Mouse (Mus musculus): Measurements from ENCODE around the gene Krt33a. TPM values are rescaled to one million over a fixed set of nuclear protein-coding genes. Genes with fewer than 3 reads are reported as not detected.

Gene Krt33a
- not detected in 2 replicates for polyA plus RNA-seq (2016; fragmentation: Nextera tagmentation; extraction: Ambion mirVana)

- ATAC-seq (ENCODE audit: low FRiP score, low read depth) = no peak
- H3K27me3 ChIP-seq = no peaks in the 10 kb centered on the region
- H3K9me3 ChIP-seq = no peaks in the 10 kb centered on the region
- H3K9ac ChIP-seq (replicated peaks) = no peak within 1 kb of the TSS
- no peak within 1 kb of the TSS for H3K4me2 ChIP-seq (replicated peaks)
- no peak within 1 kb of the TSS for H3K4me3 ChIP-seq
- WGBS = 90% methylated on average over 4 of the region's 4 CpGs
- H3K4me1 ChIP-seq = no peaks in the 10 kb centered on the region
- H3K36me3 ChIP-seq = no peaks in the 10 kb centered on the region
- no peak within 1 kb of the TSS for H3K27ac ChIP-seq (replicated peaks)
Measured at GRCm38 (mm10) chr11:100016112-100016511, at the start of gene Krt33a. TSS of gene Krt33a (minus strand) at chr11:100016212.

- Histone ChIP-seq H3K4me1 (no peaks in the 10 kb centered on the region), H3K9me3 (no peaks in the 10 kb centered on the region), H3K9ac (replicated peaks) (no peak overlapping the region), H3K4me2 (replicated peaks) (no peak overlapping the region), H3K4me3 (no peak overlapping the region), H3K36me3 (no peaks in the 10 kb centered on the region), H3K27me3 (no peaks in the 10 kb centered on the region), H3K27ac (replicated peaks) (no peak overlapping the region)
- no peak for ATAC-seq (ENCODE audit: low FRiP score, low read depth)
- 69% methylated on average over 8 of the region's 8 CpGs for WGBS
Measured at GRCm38 (mm10) chr11:100058875-100059274, 42.9 kb upstream of the Krt33a start.

GRCm38 (mm10) chr11:100055686-100056655 is 40.0 kb upstream of the Krt33a start:
- ATAC-seq (ENCODE audit: low FRiP score, low read depth) = no peak
- Histone ChIP-seq H3K36me3 (no peaks in the 10 kb centered on the region), H3K27ac (replicated peaks) (no peak overlapping the region), H3K9ac (replicated peaks) (no peak overlapping the region), H3K4me1 (no peaks in the 10 kb centered on the region), H3K4me2 (replicated peaks) (no peak overlapping the region), H3K27me3 (no peaks in the 10 kb centered on the region), H3K4me3 (no peak overlapping the region), H3K9me3 (no peaks in the 10 kb centered on the region)
- WGBS = 77% methylated on average over 9 of the region's 9 CpGs

- no peaks in the 10 kb centered on the region for H3K9me3 ChIP-seq
- no peak within 1 kb of the TSS for H3K4me2 ChIP-seq (replicated peaks)
- no peaks in the 10 kb centered on the region for H3K4me1 ChIP-seq
- 90% methylated on average over 3 of the region's 3 CpGs for WGBS
- no peak within 1 kb of the TSS for H3K9ac ChIP-seq (replicated peaks)
- H3K27me3 ChIP-seq = no peaks in the 10 kb centered on the region
- no peak within 1 kb of the TSS for H3K4me3 ChIP-seq
- H3K36me3 ChIP-seq = no peaks in the 10 kb centered on the region
- no peak for ATAC-seq (ENCODE audit: low FRiP score, low read depth)
- no peak within 1 kb of the TSS for H3K27ac ChIP-seq (replicated peaks)
Measured at GRCm38 (mm10) chr11:100050451-100050850, 34.4 kb upstream of the Krt33a start, which contains the start of gene Krt31. TSS of gene Krt31 (minus strand) at chr11:100050551.

GRCm38 (mm10) chr11:100047193-100047592 is 31.2 kb upstream of the Krt33a start:
- Histone ChIP-seq H3K4me2 (replicated peaks) (no peak overlapping the region), H3K27me3 (no peaks in the 10 kb centered on the region), H3K36me3 (no peaks in the 10 kb centered on the region), H3K4me3 (no peak overlapping the region), H3K9ac (replicated peaks) (no peak overlapping the region), H3K9me3 (no peaks in the 10 kb centered on the region), H3K4me1 (no peaks in the 10 kb centered on the region), H3K27ac (replicated peaks) (no peak overlapping the region)
- WGBS = 93% methylated on average over 2 of the region's 2 CpGs
- ATAC-seq (ENCODE audit: low FRiP score, low read depth) = no peak

GRCm38 (mm10) chr11:100046303-100046866 is 30.4 kb upstream of the Krt33a start:
- 90% methylated on average over 6 of the region's 6 CpGs for WGBS

GRCm38 (mm10) chr11:100041454-100041853 is 25.4 kb upstream of the Krt33a start, which contains the start of gene Krt34:
TSS of gene Krt34 (minus strand) at chr11:100041554.
- H3K27me3 ChIP-seq = no peaks in the 10 kb centered on the region
- H3K36me3 ChIP-seq = no peaks in the 10 kb centered on the region
- no peaks in the 10 kb centered on the region for H3K9me3 ChIP-seq
- WGBS = 88% methylated on average over 6 of the region's 6 CpGs
- no peaks in the 10 kb centered on the region for H3K4me1 ChIP-seq
- ATAC-seq (ENCODE audit: low FRiP score, low read depth) = no peak
- no peak within 1 kb of the TSS for H3K4me2 ChIP-seq (replicated peaks)
- H3K27ac ChIP-seq (replicated peaks) = no peak within 1 kb of the TSS
- H3K9ac ChIP-seq (replicated peaks) = no peak within 1 kb of the TSS
- no peak within 1 kb of the TSS for H3K4me3 ChIP-seq

More at GRCm38 (mm10) chr11:100046303-100046866, 30.4 kb upstream of the Krt33a start:
- H3K9ac ChIP-seq (replicated peaks) = no peak overlapping the region
- no peaks in the 10 kb centered on the region for H3K36me3 ChIP-seq
- H3K4me2 ChIP-seq (replicated peaks) = no peak overlapping the region
- H3K27ac ChIP-seq (replicated peaks) = no peak overlapping the region
- H3K9me3 ChIP-seq = no peaks in the 10 kb centered on the region
- no peaks in the 10 kb centered on the region for H3K27me3 ChIP-seq
- no peak for ATAC-seq (ENCODE audit: low FRiP score, low read depth)
- H3K4me1 ChIP-seq = no peaks in the 10 kb centered on the region
- H3K4me3 ChIP-seq = no peak overlapping the region

GRCm38 (mm10) chr11:100029768-100030167 is 13.8 kb upstream of the Krt33a start, which contains the start of gene Krt33b:
TSS of gene Krt33b (minus strand) at chr11:100029868.
- ATAC-seq (ENCODE audit: low FRiP score, low read depth) = no peak
- WGBS = 87% methylated on average over 6 of the region's 6 CpGs
- Histone ChIP-seq H3K27ac (replicated peaks) (no peak within 1 kb of the TSS), H3K9ac (replicated peaks) (no peak within 1 kb of the TSS), H3K4me3 (no peak within 1 kb of the TSS), H3K27me3 (no peaks in the 10 kb centered on the region), H3K4me1 (no peaks in the 10 kb centered on the region), H3K36me3 (no peaks in the 10 kb centered on the region), H3K4me2 (replicated peaks) (no peak within 1 kb of the TSS), H3K9me3 (no peaks in the 10 kb centered on the region)

GRCm38 (mm10) chr11:100021438-100021837 is 5.4 kb upstream of the Krt33a start:
- Histone ChIP-seq H3K4me3 (no peak overlapping the region), H3K27ac (replicated peaks) (no peak overlapping the region), H3K27me3 (no peaks in the 10 kb centered on the region), H3K4me1 (no peaks in the 10 kb centered on the region), H3K4me2 (replicated peaks) (no peak overlapping the region), H3K36me3 (no peaks in the 10 kb centered on the region), H3K9me3 (no peaks in the 10 kb centered on the region), H3K9ac (replicated peaks) (no peak overlapping the region)
- no peak for ATAC-seq (ENCODE audit: low FRiP score, low read depth)
- WGBS = 82% methylated on average over 5 of the region's 5 CpGs

GRCm38 (mm10) chr11:100019466-100019865 is 3.5 kb upstream of the Krt33a start:
- no peaks in the 10 kb centered on the region for H3K9me3 ChIP-seq
- no peaks in the 10 kb centered on the region for H3K36me3 ChIP-seq
- no peak overlapping the region for H3K4me3 ChIP-seq
- no peak overlapping the region for H3K4me2 ChIP-seq (replicated peaks)
- H3K9ac ChIP-seq (replicated peaks) = no peak overlapping the region
- H3K4me1 ChIP-seq = no peaks in the 10 kb centered on the region
- 92% methylated on average over 1 of the region's 1 CpGs for WGBS
- no peaks in the 10 kb centered on the region for H3K27me3 ChIP-seq
- no peak overlapping the region for H3K27ac ChIP-seq (replicated peaks)
- ATAC-seq (ENCODE audit: low FRiP score, low read depth) = no peak

GRCm38 (mm10) chr11:100013691-100014171 is 2.3 kb downstream of the Krt33a start:
- Histone ChIP-seq H3K36me3 (no peaks in the 10 kb centered on the region), H3K4me3 (no peak overlapping the region), H3K9me3 (no peaks in the 10 kb centered on the region), H3K4me2 (replicated peaks) (no peak overlapping the region), H3K4me1 (no peaks in the 10 kb centered on the region), H3K27ac (replicated peaks) (no peak overlapping the region), H3K9ac (replicated peaks) (no peak overlapping the region), H3K27me3 (no peaks in the 10 kb centered on the region)
- no peak for ATAC-seq (ENCODE audit: low FRiP score, low read depth)
- 76% methylated on average over 4 of the region's 4 CpGs for WGBS

GRCm38 (mm10) chr11:100010682-100011081 is 5.3 kb downstream of the Krt33a start:
- Histone ChIP-seq H3K4me3 (no peak overlapping the region), H3K27ac (replicated peaks) (no peak overlapping the region), H3K4me1 (no peaks in the 10 kb centered on the region), H3K9ac (replicated peaks) (no peak overlapping the region), H3K9me3 (no peaks in the 10 kb centered on the region), H3K27me3 (no peaks in the 10 kb centered on the region), H3K36me3 (no peaks in the 10 kb centered on the region), H3K4me2 (replicated peaks) (no peak overlapping the region)
- WGBS = 84% methylated on average over 5 of the region's 5 CpGs
- no peak for ATAC-seq (ENCODE audit: low FRiP score, low read depth)
